In genomic region chr16:36989999-36990625, GRCm38 (mm10) we compare ENCODE assay signal across 12 mouse cellular contexts. TPM values are rescaled to one million over a fixed set of nuclear protein-coding genes. Genes with fewer than 3 reads are reported as not detected.
DNase-seq lines count a peak whose midpoint lies in the region; ATAC-seq lines count a peak whose summit lies in the region.
"Had no signal": no experiment of that assay in that cellular context is flagged by ENCODE, and none has a peak within 500 bp of the region (broad histone marks: within the 10 kb centered on the region; RNA-seq: fewer than 3 reads in every experiment).

Gene Fbxo40, minus strand, starts transcription at chr16:36990467.

- 65% methylated on average over 18 of the region's 18 CpGs for WGBS in embryonic facial prominence, embryonic 12.5 days
- WGBS in hindbrain, embryonic 13.5 days: 80% methylated on average over 18 of the region's 18 CpGs

- no peak within 1 kb of the TSS for H3K4me3 ChIP-seq in embryonic facial prominence, embryonic 12.5 days
- no peak within 1 kb of the TSS for H3K4me3 ChIP-seq in hindbrain, embryonic 13.5 days
- H3K4me3 ChIP-seq: lung, embryonic 15.5 days had no signal

- peak; percentile 42 for DNase-seq in gastrocnemius, postnatal 14 days
- peak; percentile 26 to 39 for DNase-seq in heart, postnatal 14 days
- DNase-seq in kidney, postnatal 4 days: peak; percentile 19 to 43
- no peak for DNase-seq in thymus, postnatal 0 days (ENCODE audit: low spot score)
- DNase-seq: adrenal gland, adult 2 months; layer of hippocampus, adult 9-11 months; spleen, adult 18-20 months had no signal

- no peaks in the 10 kb centered on the region for H3K27me3 ChIP-seq in embryonic facial prominence, embryonic 12.5 days
- no peaks in the 10 kb centered on the region for H3K27me3 ChIP-seq in hindbrain, embryonic 13.5 days
- H3K27me3 ChIP-seq: lung, embryonic 15.5 days had no signal

- no peak within 1 kb of the TSS for H3K9ac ChIP-seq in embryonic facial prominence, embryonic 12.5 days
- H3K9ac ChIP-seq in hindbrain, embryonic 13.5 days: no peak within 1 kb of the TSS
- H3K9ac ChIP-seq: lung, embryonic 15.5 days had no signal

- intact Hi-C loops in gastrocnemius, postnatal 14 days (cut with DNase I; ENCODE audit: low total_unique reads): no loop called here
- intact Hi-C loops in heart, postnatal 14 days (cut with DNase I): loop anchor here (5.0 kb wide), 1 partner anchor 43 kb away; no protein-coding TSS in a partner anchor

- 0 out of 2 replicates have a peak, but pooled peaks have one; percentile 50 for ATAC-seq in embryonic facial prominence, embryonic 12.5 days (ENCODE audit: insufficient number of reproducible peaks, insufficient read depth, low FRiP score, low TSS enrichment)
- ATAC-seq in megakaryocyte progenitor cell, adult 5-6 weeks (replicated peaks; ENCODE audit: poor library complexity): no peak
- no peak for ATAC-seq in hindbrain, embryonic 13.5 days (ENCODE audit: low FRiP score)

- H3K9me3 ChIP-seq in embryonic facial prominence, embryonic 12.5 days: no peaks in the 10 kb centered on the region
- H3K9me3 ChIP-seq in hindbrain, embryonic 13.5 days: no peaks in the 10 kb centered on the region
- H3K9me3 ChIP-seq: G1E; lung, embryonic 15.5 days had no signal

- peak within 1 kb of the TSS; percentile 22; the same call in 1 of the 2 replicates for H3K4me2 ChIP-seq in embryonic facial prominence, embryonic 12.5 days (replicated peaks)
- H3K4me2 ChIP-seq in hindbrain, embryonic 13.5 days: no peak within 1 kb of the TSS
- H3K4me2 ChIP-seq: lung, embryonic 15.5 days had no signal

- no peaks in the 10 kb centered on the region for H3K36me3 ChIP-seq in embryonic facial prominence, embryonic 12.5 days
- H3K36me3 ChIP-seq in hindbrain, embryonic 13.5 days: no peaks in the 10 kb centered on the region
- H3K36me3 ChIP-seq: G1E; lung, embryonic 15.5 days had no signal

- peaks cover 11% of the 10 kb centered on the region for H3K4me1 ChIP-seq in embryonic facial prominence, embryonic 12.5 days
- no peaks in the 10 kb centered on the region for H3K4me1 ChIP-seq in hindbrain, embryonic 13.5 days (replicated peaks)
- H3K4me1 ChIP-seq: lung, embryonic 15.5 days had no signal

- H3K27ac ChIP-seq in embryonic facial prominence, embryonic 12.5 days: peak within 1 kb of the TSS; percentile 66
- no peak within 1 kb of the TSS for H3K27ac ChIP-seq in hindbrain, embryonic 13.5 days
- H3K27ac ChIP-seq: lung, embryonic 15.5 days had no signal

RNA-seq across cellular contexts. Expression of gene Fbxo40, which starts in this region (rescaled TPM):
- 0.12 and 0.24 TPM in 2 replicates for polyA plus RNA-seq in embryonic facial prominence, embryonic 12.5 days (2016; fragmentation: Nextera tagmentation; extraction: Ambion mirVana)
- 100 to 1,000 TPM; 128 to 166 TPM for total RNA-seq in gastrocnemius, postnatal 14 days (2021)
- 100 to 1,000 TPM; 140 to 151 TPM for total RNA-seq in heart, postnatal 14 days (2021)
- total RNA-seq in megakaryocyte progenitor cell, adult 5-6 weeks (2015): 0.12 and 0.67 TPM in 2 replicates
- total RNA-seq in megakaryocyte progenitor cell, adult 5-6 weeks (2017): 0.64 and 2.0 TPM in 2 replicates
- polyA plus RNA-seq in hindbrain, embryonic 13.5 days (2015; fragmentation: Nextera tagmentation; extraction: Ambion mirVana): not detected in 2 replicates
- 0.27 and 0.36 TPM in 2 replicates for polyA plus RNA-seq in thymus, postnatal 0 days (2015; fragmentation: Nextera tagmentation; extraction: Ambion mirVana)
- polyA plus RNA-seq: G1E had no signal

Comparison
In these comparisons a context has a peak if more than half of its experiments do, and no peak if none do; other contexts are left out.
1. RNA of gene Fbxo40 (total RNA-seq): 128 to 166 TPM in gastrocnemius, postnatal 14 days and 140 to 151 TPM in heart, postnatal 14 days; 0.12 to 2.0 TPM in megakaryocyte progenitor cell, adult 5-6 weeks; every median in the first group is over 10 times any median in the second.
2. Peak in ATAC-seq, H3K27ac ChIP-seq and H3K4me2 ChIP-seq in embryonic facial prominence, embryonic 12.5 days; RNA of the gene not detected or under 1 TPM.